Mouse (Mus musculus) adrenal gland, adult 8-10 months (tissue): ENCODE data around the gene Dnajc8. TPM values are rescaled to one million over a fixed set of nuclear protein-coding genes. Genes with fewer than 3 reads are reported as not detected.
A peak's percentile ranks its signal among the peaks of the same experiment; 100 is the strongest.
"Not testable (repeated sequence)": the region's sequence is repeated elsewhere in the genome, so short reads cannot be mapped to it uniquely, and the experiment has no call there.

Experiments used
- DNase-seq: peaks from one replicate; pipeline ENCODE4 v3.0.0; 2022
- total RNA-seq, 4 experiments: library from RNA; stranded (reverse); gene quantifications; 2 replicates each; pipeline ENCODE4 v1.2.4; 2022

Gene Dnajc8
- total RNA-seq, 4 experiments from 2014 or later, result 92.6 to 121 (median 106) TPM

GRCm38 (mm10) chr4:132515369-132516155 is 19.8 kb upstream of the Dnajc8 start:
- peak; percentile 94 for DNase-seq

- no peak for DNase-seq
Measured at GRCm38 (mm10) chr4:132518066-132518465, 17.3 kb upstream of the Dnajc8 start.

GRCm38 (mm10) chr4:132519188-132519587 is 16.2 kb upstream of the Dnajc8 start:
- DNase-seq, result no peak

GRCm38 (mm10) chr4:132524321-132524741 is 11.0 kb upstream of the Dnajc8 start:
- DNase-seq, result no peak

DNA sequence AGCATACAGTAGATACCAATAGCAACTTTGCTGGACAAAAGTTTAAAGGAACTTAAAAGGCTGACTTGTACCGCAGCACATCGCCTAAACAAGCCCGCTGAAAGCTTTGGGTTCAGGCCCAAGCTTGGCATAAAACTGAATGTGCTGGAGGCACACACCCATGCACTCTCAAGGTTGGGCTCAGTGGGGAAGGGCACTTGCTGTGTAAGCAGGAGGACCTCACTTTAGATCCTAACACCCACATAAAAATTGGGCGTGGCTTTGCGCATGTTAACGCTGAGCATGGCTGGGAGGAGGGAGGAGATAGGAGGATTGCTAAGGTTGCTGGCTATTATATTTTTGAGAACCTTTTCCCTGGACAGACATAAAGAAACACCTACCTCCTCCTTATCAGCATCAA is 10.5 kb upstream of the Dnajc8 start:
- DNase-seq, result no peak

DNA sequence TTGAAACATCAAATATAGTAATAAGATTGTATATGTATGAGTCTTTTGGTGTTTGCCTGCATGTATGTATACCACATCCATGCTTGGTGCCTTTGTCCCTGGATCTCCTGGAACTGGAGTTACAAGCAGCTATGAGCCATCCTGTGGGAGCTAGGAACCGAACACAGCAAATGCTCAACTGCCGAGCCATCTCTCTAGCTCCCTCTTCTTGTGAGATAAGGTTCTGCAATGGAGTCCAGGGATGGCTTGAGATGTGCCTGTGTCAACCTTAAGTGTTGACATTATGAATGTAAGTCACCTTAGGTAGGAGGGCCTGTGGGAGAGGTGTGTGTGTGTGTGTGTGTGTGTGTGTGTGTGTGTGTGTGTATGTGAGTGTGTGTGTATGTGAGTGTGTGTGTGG is 8.7 kb upstream of the Dnajc8 start:
- DNase-seq, result no peak

DNA sequence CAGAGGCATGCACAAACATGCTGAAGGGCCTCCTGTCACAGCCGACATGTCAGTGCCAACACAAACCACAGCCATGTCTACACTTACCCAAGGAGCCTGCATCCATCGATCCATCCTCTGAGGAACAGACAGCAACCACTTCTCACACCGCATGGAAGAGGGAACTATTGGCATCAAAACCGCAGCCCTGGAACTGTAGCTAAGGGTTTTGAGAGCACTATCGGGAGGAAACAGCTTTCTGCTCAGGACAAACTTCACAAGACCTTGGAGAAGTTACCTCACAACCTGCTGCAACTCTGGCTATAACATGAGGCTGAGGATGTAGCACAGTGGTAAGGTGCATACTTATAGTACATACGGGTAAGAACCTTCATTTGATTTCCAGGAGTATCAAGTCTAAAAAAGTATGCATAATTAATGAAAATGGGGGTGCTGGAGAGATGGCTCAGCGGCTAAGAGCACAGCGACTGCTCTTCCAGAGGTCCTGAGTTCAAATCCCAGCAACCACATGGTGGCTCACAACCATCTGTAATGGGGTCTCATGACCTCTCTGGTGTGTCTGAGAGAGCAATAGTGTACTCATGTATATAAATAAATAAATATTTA is 7.3 kb upstream of the Dnajc8 start:
- DNase-seq, result no peak

DNA sequence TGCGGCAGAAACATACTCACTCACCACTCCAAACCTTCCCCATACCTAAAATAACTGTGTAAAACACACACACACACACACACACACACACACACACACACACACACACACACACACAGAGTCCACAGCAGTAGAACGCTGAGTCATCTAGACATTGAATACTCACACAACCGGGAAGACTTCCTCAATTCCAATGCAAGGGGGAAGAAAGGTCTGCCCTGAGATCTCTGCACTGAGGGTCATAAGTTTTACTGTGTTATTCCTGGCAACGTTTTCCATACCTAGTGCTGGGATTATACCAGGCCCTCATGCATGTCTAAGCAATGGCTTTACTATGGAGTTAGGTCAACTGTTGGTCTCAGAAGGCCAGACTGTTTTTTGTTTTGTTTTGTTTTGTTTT is 6.0 kb upstream of the Dnajc8 start:
- DNase-seq, result no peak

DNA sequence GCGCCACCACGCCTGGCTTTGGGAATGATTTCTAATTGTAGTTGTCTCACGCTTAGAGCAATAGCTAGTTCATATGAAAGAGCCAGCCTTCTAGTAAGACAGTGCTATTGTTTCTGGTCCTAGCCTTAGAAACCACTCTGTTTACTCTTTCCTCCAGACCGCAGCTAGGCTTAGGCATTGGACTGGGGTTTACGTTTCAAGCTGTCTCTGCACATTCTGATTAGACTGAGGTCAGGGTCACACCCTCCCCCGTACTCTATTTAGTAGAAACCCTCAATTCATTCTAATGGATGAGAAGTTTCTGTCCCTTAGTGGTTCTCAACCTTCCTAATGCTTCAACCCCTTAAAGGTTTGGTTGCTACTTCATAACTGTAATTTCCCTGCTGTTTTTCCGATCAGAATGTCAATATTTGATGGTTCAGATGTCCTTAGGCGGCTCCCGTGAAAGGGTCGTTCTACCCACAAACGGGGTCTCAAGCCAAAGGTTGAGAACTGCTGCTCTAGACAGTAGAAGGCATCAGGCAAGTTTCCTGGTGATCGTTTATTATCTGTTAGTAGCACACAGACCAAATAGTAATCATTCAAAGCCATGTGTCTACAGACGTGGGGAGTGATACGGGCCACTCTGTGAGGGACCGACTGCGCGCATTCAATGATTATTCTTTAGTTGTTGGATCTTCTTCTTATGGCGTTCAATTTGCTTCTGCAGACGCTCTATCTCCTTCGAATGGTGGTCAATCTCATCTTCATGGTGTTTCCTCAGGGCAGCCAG is 5.1 kb upstream of the Dnajc8 start:
- no peak for DNase-seq

- DNase-seq, result no peak
Measured at GRCm38 (mm10) chr4:132532496-132532895, 2.9 kb upstream of the Dnajc8 start.

- peak; percentile 87 for DNase-seq
Measured at GRCm38 (mm10) chr4:132532981-132533916, 2.1 kb upstream of the Dnajc8 start, which contains the start of gene Atpif1. TSS of gene Atpif1 (minus strand) at chr4:132533659.

- DNase-seq, result no peak
Measured at GRCm38 (mm10) chr4:132539481-132539880, 4.1 kb downstream of the Dnajc8 start.

DNA sequence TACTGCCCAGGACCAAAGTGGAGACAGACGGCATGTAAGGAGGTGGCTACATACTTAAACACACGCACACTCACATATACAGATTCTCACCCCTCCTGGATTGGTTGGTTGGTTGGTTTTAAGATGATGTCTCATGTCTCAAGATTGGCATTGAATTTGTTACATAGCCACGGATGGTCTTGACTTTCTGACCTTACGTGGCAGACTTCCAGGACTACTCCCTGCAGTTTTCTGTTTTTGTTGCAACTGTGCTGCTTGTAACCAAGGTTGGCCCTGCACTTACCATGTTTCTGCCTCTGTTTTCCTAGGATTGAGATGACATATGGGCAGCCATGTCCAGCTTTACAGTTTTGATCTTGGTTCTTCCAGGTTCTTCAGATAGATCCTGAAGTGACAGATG is 6.1 kb downstream of the Dnajc8 start:
- peak; percentile 47 for DNase-seq

DNA sequence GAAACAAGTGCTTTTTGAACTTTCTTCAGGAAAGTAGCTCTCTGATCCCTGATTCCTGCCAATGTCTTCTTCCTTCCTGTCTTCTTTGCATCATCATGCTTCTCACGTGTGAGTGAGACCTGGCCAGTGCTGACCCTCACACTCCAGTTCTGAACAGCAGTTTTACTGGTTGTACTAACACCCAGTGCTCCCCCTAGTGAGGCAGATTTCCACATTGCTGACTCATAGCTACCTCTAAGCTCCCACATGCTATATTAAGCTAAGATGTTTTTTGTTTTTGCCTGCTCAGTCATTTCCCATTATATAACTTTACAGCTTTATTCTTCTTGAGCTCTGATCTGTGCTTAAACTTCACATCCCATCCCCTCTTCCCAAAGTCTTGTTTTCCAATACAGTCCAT is 7.4 kb downstream of the Dnajc8 start:
- no peak for DNase-seq

DNA sequence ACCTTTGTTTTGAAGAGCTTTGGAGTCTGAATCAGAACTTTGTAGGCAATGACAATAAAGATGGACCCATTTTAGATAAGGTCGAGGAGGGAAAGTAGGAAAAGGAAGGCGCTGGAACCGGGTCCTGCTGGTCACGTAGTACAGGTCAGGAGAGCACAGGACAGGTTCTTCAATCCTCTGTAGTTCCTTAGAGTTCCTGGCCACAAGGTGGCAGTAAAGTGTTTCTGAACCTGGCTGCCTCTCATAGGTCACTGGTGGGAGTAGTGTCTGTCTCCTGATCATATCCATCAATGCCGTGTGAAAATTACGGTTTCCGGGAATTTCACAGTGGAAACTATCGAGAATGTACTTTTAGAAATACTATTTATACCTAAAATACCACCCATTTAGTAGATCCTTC is 10.5 kb downstream of the Dnajc8 start:
- peak; percentile 45 for DNase-seq

DNA sequence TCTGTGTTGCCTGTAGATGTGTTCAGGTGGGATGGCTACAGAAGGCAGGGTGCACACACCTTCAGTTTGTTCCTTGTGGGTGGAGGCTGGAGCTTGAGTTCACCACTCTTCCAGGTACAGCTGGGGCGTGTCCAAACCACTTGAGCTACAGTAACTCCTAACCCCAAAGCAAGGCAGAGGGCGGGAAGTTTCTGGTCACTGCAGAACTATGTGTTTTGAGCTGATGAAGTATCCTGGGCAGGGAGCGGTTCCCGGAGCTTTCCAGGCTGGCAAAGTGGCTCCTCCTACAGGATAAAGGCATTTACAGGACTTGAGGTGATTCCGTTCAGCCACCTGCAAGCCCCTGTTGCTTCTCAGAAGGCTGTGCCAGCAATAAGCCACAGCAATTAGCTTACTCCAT is 18.9 kb downstream of the Dnajc8 start:
- no peak for DNase-seq

GRCm38 (mm10) chr4:132554653-132555052 is 19.3 kb downstream of the Dnajc8 start:
- no peak for DNase-seq

- DNase-seq, result not testable (repeated sequence)
Measured at GRCm38 (mm10) chr4:132555550-132555949, 20.2 kb downstream of the Dnajc8 start.

GRCm38 (mm10) chr4:132563261-132563660 is 27.9 kb downstream of the Dnajc8 start:
- DNase-seq, result no peak

- peak; percentile 20 for DNase-seq
Measured at GRCm38 (mm10) chr4:132563965-132564364, 28.6 kb downstream of the Dnajc8 start, which contains the start of gene Ptafr. TSS of gene Ptafr (plus strand) at chr4:132564067.

- DNase-seq, result no peak
Measured at GRCm38 (mm10) chr4:132565089-132565747, 29.9 kb downstream of the Dnajc8 start.
